Mouse (Mus musculus): ENCODE measurements around the gene Pcdh11x. TPM values are rescaled to one million over a fixed set of nuclear protein-coding genes. Genes with fewer than 3 reads are reported as not detected.
"Not testable (repeated sequence)": the region's sequence is repeated elsewhere in the genome, so short reads cannot be mapped to it uniquely, and the experiment has no call there.

Pcdh11x gene
- 11.1 and 11.4 TPM in 2 replicates for polyA plus RNA-seq (2016; fragmentation: Nextera tagmentation; extraction: Ambion mirVana)

GRCm38 (mm10) chrX:120290011-120290899 lies at the start of gene Pcdh11x:
Pcdh11x (plus strand) TSS chrX:120290259.
- Histone ChIP-seq H3K27me3 (replicated peaks) (no peaks in the 10 kb centered on the region), H3K9ac (peak within 1 kb of the TSS; percentile 29; the same call in 1 of the 2 replicates), H3K4me1 (peaks cover 3% of the 10 kb centered on the region; the same call in 1 of the 2 replicates), H3K4me2 (replicated peaks) (peak within 1 kb of the TSS; percentile 66), H3K4me3 (peak within 1 kb of the TSS; percentile 42), H3K27ac (no peak within 1 kb of the TSS), H3K9me3 (no peaks in the 10 kb centered on the region), H3K36me3 (no peaks in the 10 kb centered on the region)
- peak; percentile 77 for ATAC-seq (ENCODE audit: low FRiP score, low read depth)
- 12% methylated on average over 34 of the region's 40 CpGs for WGBS

GRCm38 (mm10) chrX:120260089-120260488 lies 30.0 kb upstream of the Pcdh11x start:
- Histone ChIP-seq H3K27me3 (replicated peaks) (no peaks in the 10 kb centered on the region), H3K27ac (no peak overlapping the region), H3K9ac (no peak overlapping the region), H3K36me3 (no peaks in the 10 kb centered on the region), H3K4me3 (no peak overlapping the region), H3K9me3 (no peaks in the 10 kb centered on the region), H3K4me1 (no peaks in the 10 kb centered on the region), H3K4me2 (replicated peaks) (no peak overlapping the region)
- WGBS: 69% methylated on average over 2 of the region's 2 CpGs
- ATAC-seq (ENCODE audit: low FRiP score, low read depth): no peak

GRCm38 (mm10) chrX:120285522-120285921 lies 4.5 kb upstream of the Pcdh11x start:
- no peak overlapping the region for H3K27ac ChIP-seq
- H3K36me3 ChIP-seq: no peaks in the 10 kb centered on the region
- no peak overlapping the region for H3K9ac ChIP-seq
- H3K9me3 ChIP-seq: no peaks in the 10 kb centered on the region
- no peak overlapping the region for H3K4me2 ChIP-seq (replicated peaks)
- no peaks in the 10 kb centered on the region for H3K27me3 ChIP-seq (replicated peaks)
- no peak overlapping the region for H3K4me3 ChIP-seq
- H3K4me1 ChIP-seq: no peaks in the 10 kb centered on the region
- ATAC-seq (ENCODE audit: low FRiP score, low read depth): no peak

DNA sequence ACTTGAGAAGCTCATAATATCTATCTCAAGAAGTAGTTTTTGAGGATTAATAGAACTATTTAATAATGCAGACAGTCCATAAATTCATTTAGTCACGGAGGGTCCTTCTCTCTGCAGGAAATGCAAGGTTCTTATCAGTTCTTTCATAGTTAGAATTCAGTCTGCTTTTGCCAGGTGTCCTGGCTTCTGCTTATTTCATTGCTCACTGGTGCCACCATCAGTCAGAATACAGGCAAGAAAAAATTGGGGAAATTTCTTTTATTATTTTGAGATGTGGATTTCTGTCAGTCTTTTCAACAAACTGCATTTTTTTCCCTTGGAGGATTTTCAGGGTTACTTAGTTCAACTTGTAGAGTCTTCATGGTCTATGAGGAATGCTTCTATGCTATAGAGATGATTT lies 2.6 kb upstream of the Pcdh11x start:
- no peak overlapping the region for H3K4me2 ChIP-seq (replicated peaks)
- no peak overlapping the region for H3K27ac ChIP-seq
- ATAC-seq (ENCODE audit: low FRiP score, low read depth): no peak
- WGBS: 17% methylated on average over 1 of the region's 1 CpGs
- H3K9me3 ChIP-seq: no peaks in the 10 kb centered on the region
- H3K27me3 ChIP-seq (replicated peaks): no peaks in the 10 kb centered on the region
- H3K36me3 ChIP-seq: no peaks in the 10 kb centered on the region
- H3K4me3 ChIP-seq: no peak overlapping the region
- no peak overlapping the region for H3K9ac ChIP-seq
- H3K4me1 ChIP-seq: peaks cover 3% of the 10 kb centered on the region; the same call in 1 of the 2 replicates

DNA sequence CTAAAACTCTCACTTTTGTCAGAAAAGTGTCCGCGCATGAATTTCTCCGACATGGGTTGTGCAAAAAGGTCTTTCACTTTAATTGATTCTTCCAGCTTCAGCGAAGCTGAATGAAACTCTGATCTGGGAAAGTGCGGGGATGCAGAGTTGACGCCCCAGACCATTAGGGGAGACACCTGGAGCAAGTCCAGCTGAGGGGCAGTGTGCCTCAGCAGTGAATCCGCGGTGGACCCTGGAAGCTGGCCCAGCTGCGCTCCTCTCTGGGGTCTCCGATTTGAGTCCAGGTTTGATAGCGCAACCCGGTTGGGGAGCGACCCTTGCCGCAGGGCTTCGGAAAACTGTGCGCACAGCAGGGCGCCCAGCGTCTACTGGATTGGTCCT lies 831 bp downstream of the Pcdh11x start:
- Histone ChIP-seq H3K9ac (no peak overlapping the region), H3K27me3 (replicated peaks) (no peaks in the 10 kb centered on the region), H3K4me1 (peaks cover 3% of the 10 kb centered on the region; the same call in 1 of the 2 replicates), H3K27ac (no peak overlapping the region), H3K4me2 (replicated peaks) (peak overlapping the region; percentile 66), H3K36me3 (no peaks in the 10 kb centered on the region), H3K9me3 (no peaks in the 10 kb centered on the region), H3K4me3 (peak overlapping the region; percentile 42)
- 7% methylated on average over 18 of the region's 18 CpGs for WGBS
- ATAC-seq (ENCODE audit: low FRiP score, low read depth): no peak

- H3K36me3 ChIP-seq: no peaks in the 10 kb centered on the region
- no peaks in the 10 kb centered on the region for H3K9me3 ChIP-seq
- no peaks in the 10 kb centered on the region for H3K27me3 ChIP-seq (replicated peaks)
- peaks cover 3% of the 10 kb centered on the region; the same call in 1 of the 2 replicates for H3K4me1 ChIP-seq
- peak overlapping the region; percentile 66 for H3K4me2 ChIP-seq (replicated peaks)
- peak overlapping the region; percentile 15; the same call in 1 of the 2 replicates for H3K4me3 ChIP-seq
- no peak overlapping the region for H3K9ac ChIP-seq
- no peak overlapping the region for H3K27ac ChIP-seq
- no peak for ATAC-seq (ENCODE audit: low FRiP score, low read depth)
- 9% methylated on average over 13 of the region's 13 CpGs for WGBS
Observed at GRCm38 (mm10) chrX:120291696-120292095, 1.6 kb downstream of the Pcdh11x start.

DNA sequence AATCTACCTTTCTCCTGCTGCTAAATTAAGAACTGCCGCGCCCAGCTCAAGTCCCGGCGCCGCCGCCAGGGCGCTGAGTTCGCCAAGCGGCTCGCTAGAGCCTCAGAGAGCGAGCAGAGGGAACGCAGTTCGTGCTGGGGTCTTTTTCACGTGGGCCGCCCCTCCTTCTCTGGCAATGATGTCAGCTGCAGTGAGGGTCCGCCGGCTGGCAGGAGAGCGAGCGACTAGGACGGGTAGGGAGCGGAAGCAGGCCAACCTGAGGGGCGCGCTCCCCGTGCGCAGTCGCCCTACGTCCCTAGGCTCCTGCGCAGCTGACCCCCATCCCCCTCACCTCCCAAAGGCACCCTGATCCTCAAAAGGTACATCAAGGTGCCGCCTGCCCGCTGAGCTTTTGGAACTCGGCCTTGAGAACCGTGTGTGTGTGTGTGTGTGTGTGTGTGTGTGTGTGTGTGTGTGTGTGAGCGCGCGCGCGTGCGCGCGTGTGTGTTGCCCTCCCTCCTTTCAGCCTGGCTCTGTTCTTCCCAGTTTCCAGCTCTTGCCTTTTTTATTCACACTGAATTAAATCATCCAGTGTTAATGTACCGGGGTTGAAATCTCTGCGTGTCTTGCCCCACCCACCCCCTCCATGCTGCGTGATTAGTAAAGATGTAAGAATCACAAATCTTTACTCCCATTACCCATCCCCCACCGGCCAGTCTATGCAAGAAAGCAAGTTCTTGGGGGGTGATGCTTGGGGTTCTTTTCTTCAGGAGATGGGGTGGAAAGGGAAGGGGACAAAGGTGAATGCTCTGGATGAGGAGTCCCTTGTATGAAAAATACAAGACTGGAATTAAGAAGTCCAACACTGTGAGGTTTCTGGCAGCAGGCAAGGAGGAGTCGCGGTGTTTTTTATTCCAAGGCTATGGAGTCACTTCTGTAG lies 3.0 kb downstream of the Pcdh11x start:
- Histone ChIP-seq H3K9me3 (no peaks in the 10 kb centered on the region), H3K27me3 (replicated peaks) (no peaks in the 10 kb centered on the region), H3K4me2 (replicated peaks) (peak overlapping the region; percentile 66), H3K4me1 (peaks cover 3% of the 10 kb centered on the region; the same call in 1 of the 2 replicates), H3K27ac (no peak overlapping the region), H3K9ac (peak overlapping the region; percentile 42; the same call in 1 of the 2 replicates), H3K36me3 (no peaks in the 10 kb centered on the region), H3K4me3 (peak overlapping the region; percentile 42)
- 4% methylated on average over 37 of the region's 46 CpGs for WGBS
- ATAC-seq (ENCODE audit: low FRiP score, low read depth): peak; percentile 87

- H3K4me2 ChIP-seq (replicated peaks): no peak overlapping the region
- no peak overlapping the region for H3K4me3 ChIP-seq
- no peaks in the 10 kb centered on the region for H3K4me1 ChIP-seq
- no peaks in the 10 kb centered on the region for H3K36me3 ChIP-seq
- ATAC-seq (ENCODE audit: low FRiP score, low read depth): no peak
- H3K9ac ChIP-seq: no peak overlapping the region
- H3K9me3 ChIP-seq: no peaks in the 10 kb centered on the region
- WGBS: 74% methylated on average over 2 of the region's 2 CpGs
- no peak overlapping the region for H3K27ac ChIP-seq
- no peaks in the 10 kb centered on the region for H3K27me3 ChIP-seq (replicated peaks)
Observed at GRCm38 (mm10) chrX:120301469-120302175, 11.6 kb downstream of the Pcdh11x start.

DNA sequence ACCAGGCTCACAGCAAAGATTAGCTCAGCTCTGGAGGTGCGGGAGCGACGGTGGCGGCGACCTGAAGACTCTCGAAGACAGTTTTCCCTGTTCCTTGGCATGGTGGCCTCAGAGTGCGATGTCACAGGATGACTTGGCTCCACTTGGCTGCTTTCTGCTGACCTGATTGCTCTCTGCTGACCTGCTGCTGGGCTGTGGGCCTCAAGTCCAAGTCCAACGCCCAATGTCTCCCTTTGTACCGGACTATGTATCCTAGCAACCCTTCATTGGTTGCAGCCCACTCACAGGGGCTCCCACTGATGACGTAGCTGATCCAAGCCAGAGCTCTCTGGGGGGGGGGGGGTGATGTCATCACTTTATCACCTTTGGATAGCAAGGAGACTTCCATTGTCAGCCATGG lies 22.9 kb downstream of the Pcdh11x start, which contains the start of gene H2afb3:
H2afb3 (minus strand) TSS at position 101 of the 400 bp plus-strand sequence.
- 74% methylated on average over 9 of the region's 10 CpGs for WGBS
- H3K27me3 ChIP-seq (replicated peaks); H3K4me2 ChIP-seq (replicated peaks); H3K4me3 ChIP-seq; H3K4me1 ChIP-seq; H3K36me3 ChIP-seq; H3K9me3 ChIP-seq; ATAC-seq (ENCODE audit: low FRiP score, low read depth); H3K27ac ChIP-seq; H3K9ac ChIP-seq: not testable (repeated sequence)

GRCm38 (mm10) chrX:120466225-120466624 lies 176.2 kb downstream of the Pcdh11x start:
- Histone ChIP-seq H3K4me1 (no peaks in the 10 kb centered on the region), H3K36me3 (no peaks in the 10 kb centered on the region), H3K9me3 (no peaks in the 10 kb centered on the region), H3K4me3 (no peak overlapping the region), H3K27ac (no peak overlapping the region), H3K27me3 (replicated peaks) (no peaks in the 10 kb centered on the region), H3K4me2 (replicated peaks) (no peak overlapping the region), H3K9ac (no peak overlapping the region)
- no peak for ATAC-seq (ENCODE audit: low FRiP score, low read depth)
- WGBS: 69% methylated on average over 1 of the region's 1 CpGs

- H3K9ac ChIP-seq: no peak overlapping the region
- no peak overlapping the region for H3K4me2 ChIP-seq (replicated peaks)
- no peaks in the 10 kb centered on the region for H3K36me3 ChIP-seq
- H3K27me3 ChIP-seq (replicated peaks): no peaks in the 10 kb centered on the region
- no peak for ATAC-seq (ENCODE audit: low FRiP score, low read depth)
- H3K9me3 ChIP-seq: no peaks in the 10 kb centered on the region
- no peak overlapping the region for H3K4me3 ChIP-seq
- H3K27ac ChIP-seq: no peak overlapping the region
- no peaks in the 10 kb centered on the region for H3K4me1 ChIP-seq
Observed at GRCm38 (mm10) chrX:120486428-120486827, 196.4 kb downstream of the Pcdh11x start.

Data from neural tube, embryonic 12.5 days (tissue).